Mouse (Mus musculus) cerebellum, adult 8-10 months (tissue): ENCODE data around the gene Lpcat3.

ENCODE experiments used
- DNase-seq: peaks from one replicate; pipeline ENCODE4 v3.0.0; 2022

Lpcat3 gene

DNA sequence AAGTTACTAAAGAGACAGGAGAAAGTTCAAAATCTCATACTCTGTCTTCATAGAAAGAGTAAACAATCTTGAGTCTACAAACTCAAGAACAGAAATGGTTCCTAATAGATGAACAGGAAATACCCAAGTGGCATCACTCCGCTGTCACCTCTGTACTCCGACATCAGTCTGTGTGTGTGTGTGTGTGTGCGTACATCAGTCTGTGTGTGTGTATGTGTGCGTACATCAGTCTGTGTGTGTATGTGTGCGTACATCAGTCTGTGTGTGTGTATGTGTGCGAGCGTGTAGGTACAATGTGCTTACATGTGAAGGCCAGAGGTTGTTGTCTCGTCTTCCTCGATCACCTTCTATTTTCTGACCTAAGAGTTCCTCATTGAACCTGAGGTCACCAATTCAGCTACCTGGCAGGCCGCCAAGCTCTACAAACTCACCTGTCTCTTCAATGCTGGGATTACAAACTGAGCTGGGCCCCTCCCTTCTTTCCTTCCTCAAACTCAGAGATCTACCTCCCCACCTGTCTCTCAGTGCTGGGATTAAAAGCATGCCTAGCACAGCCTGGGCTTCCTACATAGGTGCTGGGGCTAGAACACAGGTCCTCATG, 45.6 kb downstream of the Lpcat3 start:
- no peak for DNase-seq

DNA sequence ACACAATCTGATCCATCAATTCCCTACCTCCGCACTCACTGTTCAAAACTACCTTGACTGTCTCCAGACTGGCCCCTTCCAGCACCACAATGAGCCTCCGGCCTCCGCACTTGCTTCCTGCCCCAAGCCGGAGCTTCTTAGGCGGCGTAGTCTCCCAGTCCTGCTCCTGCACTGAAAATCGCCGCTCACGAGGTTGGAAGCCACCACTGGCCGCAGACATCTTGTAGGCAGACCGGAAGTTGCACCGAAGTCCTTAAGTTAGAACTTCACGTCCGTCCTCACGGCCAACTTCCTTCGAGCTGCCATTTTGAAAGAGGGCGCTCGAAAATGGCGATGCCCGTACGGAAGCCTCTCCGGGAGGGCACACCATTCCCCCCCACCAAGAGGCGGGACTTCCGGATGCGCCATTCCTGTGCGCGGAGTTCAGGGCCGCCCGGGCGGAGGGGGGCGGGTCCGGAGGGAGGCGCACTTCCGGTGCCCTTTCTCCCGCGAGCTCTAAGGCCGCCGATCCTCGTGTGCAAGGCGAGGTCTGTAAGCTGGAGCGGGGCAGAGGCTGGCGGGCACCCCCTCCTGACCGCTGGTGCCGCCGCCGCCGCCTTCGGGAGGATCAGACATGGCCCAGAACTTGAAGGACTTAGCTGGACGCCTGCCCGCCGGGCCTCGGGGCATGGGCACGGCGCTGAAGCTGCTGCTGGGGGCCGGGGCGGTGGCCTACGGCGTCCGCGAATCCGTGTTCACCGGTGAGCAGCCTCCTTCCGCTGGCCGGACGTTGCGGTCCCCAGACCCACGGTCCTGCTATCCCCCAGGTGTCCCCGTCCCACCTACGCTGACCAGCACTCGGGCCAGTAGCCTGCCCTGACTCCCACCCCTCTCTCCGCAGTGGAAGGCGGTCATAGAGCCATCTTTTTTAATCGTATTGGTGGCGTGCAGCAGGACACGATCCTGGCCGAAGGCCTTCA, 49.3 kb downstream of the Lpcat3 start, which contains the start of the genes Emg1 and Phb2:
TSS of gene Emg1 (minus strand) at position 355 of the 959 bp plus-strand sequence.
TSS of gene Phb2 (plus strand) at position 513 of the 959 bp plus-strand sequence.
- DNase-seq, result peak; percentile 95

DNA sequence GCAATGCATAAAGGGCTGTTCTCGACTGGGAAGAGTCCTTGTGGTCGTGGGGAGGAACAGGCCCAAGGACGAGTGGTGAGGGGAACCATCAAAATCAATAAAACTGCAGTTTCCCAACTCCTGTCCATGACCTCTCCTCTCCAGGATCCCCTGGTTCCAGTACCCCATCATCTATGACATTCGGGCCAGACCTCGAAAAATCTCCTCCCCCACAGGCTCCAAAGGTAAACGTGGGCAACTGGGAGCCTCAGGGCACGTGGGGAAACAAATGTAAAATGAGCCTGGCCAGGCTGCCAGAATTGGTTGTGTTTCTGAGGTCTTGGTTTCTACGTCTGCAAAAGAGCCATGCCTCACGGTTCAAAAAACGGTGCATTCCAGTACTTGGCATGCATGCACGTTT, 50.1 kb downstream of the Lpcat3 start:
- no peak for DNase-seq

DNA sequence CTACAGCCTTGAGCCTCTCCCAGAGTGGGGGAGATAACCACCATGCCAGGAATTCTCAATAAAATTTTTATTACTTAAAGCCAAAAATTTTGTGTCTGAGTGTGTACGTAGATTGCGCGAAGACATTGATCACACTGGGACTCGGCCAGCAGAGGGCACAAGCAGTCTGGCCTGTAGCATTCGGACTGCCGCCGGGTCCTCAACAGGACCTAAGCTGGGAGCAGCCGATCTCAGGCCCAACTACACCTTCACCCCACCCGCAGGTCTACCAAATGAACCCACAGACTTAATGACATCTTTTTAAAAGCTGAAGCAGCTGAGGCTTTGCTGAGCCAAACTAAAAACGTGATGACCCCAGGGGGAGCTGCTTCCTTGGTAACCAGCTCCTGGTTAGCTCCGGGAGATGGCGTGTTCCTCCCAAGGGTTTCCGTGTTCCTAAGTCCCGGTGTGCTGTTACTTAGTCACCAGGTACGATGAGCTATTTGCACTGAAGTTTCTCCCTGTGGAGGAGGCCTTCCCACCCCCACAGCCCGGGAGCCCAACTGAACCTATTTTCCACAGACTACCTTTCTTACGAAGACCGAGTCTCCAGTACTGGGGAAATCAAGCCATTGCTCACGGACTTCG, 54.1 kb downstream of the Lpcat3 start:
- DNase-seq, result no peak

DNA sequence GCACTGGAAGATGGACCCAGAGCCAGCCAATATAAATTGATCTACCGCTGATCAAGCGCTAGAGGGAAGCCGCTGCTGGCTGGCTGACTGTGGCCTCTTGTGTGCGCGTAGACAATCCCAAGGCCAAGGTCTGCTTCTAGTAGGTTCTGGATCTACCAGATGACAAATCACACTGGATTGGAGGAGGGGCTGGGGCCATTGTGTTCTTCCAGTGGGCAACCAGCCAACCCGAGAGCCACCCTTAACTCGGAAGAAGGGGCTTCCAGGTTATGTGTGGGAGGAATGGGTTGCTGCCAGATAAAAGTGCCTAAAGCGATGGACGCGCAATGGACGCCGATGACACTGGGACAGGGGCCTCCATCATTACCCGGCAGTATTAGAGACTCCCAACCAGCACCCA, 55.1 kb downstream of the Lpcat3 start:
- no peak for DNase-seq

DNA sequence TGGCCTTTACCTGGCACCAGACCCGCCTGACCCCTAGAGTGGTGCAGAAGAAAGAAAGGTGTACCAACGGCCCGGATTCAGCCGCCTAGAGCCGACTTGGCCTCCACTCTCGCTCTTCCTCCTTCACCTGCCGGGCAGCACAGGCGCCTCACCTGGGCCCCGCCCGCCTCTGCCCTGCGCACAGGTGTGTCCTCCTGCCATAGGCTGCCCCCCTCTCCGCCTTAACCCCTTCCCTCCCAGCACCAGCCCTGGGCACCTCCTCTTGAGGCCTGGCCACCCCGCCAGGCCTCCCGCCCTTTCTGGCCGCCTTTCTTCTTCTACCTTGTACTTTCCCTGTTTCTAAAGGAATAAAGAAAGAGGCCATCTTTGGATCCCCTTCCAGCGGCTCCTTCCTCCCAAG, 55.9 kb downstream of the Lpcat3 start:
- no peak for DNase-seq

DNA sequence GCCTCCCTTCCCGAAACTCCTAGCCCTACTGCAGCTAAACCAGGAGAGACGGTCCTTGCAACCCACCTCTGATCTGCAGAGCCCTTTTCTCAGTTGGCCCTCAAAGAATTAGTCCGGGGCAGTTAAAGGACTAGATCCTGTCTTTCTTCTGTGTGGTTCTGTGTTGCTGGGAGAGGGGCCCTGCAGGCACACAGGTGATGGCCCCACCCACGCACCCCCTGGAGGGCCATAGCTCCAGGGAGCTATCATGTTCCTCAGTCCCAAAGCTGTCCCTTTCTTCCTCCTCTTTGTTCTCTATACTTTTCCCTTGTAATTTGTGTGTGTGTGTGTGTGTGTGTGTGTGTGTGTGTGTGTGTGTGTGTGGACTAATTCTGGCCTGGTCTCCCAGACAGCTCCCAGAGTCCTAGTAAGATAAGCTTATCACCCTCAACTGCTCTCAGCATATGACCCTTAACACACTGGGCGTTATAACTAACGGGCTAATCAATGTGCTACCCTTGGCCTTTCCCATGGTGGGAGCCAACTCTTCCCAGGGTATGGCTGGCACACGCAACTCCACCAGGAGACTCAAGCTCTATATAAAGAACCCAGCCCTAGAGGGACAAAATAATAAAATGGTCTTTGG, 56.6 kb downstream of the Lpcat3 start:
- DNase-seq, result no peak

DNA sequence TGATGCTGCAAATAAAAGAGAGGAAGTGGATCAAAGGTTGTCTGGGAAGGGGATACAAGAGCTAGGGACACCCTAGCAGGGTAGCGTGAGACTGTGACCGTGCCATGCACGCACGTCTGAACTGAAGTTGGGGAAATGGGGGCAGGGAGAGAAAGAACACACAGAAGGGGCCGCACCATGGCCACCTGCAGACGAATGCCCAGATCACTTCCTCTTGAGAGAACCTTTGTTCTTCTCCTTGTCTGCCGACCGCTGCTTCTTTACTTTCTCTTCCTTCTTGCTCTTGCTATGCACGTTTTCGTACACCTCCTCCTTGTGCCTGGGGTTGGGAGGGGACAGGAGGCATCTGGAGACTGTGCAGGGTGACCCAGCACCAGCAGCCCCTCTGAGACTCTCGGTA, 58.1 kb downstream of the Lpcat3 start:
- no peak for DNase-seq

DNA sequence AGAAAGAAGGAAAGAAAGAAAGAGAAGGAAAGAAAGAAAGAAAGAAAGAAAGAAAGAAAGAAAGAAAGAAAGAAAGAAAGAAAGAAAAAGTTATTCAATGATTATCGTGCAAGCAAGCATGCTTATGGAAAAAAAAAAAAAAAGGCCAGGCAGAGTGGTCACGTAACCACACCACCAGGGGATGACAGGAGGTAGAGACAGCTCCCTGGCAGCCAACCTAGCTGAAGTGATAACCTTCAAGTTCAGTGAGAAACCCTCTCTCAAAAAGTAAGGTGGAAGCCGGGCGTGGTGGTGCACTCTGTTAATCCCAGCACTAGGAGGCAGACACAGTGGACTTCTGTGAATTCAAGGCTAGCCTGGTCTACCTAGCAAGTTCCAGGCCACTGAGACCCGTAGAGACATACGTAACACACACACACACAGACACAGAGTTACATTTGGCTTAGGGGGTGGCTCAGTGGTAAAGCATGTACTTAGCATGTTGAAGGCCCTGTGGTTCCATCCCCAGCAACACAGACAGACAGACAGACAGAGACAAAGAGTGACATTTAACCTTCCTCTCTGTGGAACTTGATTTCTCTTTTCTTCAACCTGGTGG, 60.1 kb downstream of the Lpcat3 start:
- no peak for DNase-seq

DNA sequence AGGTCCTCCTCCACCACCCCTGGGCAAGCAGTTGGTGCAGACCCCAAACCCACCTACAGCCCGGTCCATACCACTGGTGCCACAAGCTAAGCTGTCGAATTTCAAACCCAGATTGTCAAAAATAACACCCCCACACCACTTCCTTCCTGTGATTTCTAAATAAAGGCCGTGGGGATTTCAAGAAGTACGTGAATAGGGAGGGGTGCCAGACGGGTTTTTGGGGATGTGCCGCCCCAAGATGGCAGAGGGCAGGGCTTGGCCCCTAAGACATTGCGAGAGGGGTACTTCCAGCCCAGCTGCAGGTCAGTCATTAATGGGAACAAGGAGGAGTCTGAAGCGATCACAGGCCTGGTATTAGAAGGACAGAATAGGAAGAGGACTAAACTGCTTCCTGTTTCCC, 60.7 kb downstream of the Lpcat3 start:
- no peak for DNase-seq

DNA sequence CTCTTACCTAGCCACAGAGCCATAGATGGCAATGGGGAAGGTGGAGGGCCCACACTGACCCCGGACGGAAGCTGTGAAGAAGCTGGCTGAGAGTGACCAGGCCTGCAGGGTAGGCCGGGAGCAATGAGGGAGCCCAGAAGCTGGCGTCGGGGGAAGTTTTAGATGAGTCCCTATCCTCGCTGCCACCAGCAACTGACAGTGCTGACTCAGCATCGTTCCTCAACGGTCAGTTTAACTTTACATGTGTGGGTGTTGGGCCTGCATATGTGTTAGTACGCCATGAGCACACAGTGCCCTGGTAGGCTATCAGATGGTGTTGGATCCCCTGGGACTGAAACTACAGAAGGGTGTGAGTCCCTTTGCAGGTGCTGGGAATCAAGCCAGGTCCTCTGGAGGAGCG, 61.6 kb downstream of the Lpcat3 start:
- no peak for DNase-seq

DNA sequence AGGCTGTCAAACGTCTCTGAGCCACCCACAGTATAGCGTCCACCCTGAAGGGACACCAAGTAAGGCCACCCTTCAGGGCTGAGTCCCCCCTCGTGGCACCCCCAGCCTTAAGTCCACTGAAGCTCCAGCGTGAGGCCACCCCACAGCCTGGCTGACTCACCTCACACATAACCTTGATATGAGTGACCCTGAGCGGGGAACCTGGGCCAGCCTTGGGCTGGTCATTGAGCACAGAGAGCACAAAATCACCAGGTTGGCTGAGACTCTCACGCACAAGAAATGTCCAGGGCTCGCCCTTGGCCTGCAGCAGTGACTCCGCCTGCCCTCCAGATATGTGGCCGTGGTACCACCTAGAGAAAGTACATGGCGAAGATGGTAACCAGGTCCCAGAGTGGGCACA, 65.8 kb downstream of the Lpcat3 start:
- no peak for DNase-seq

DNA sequence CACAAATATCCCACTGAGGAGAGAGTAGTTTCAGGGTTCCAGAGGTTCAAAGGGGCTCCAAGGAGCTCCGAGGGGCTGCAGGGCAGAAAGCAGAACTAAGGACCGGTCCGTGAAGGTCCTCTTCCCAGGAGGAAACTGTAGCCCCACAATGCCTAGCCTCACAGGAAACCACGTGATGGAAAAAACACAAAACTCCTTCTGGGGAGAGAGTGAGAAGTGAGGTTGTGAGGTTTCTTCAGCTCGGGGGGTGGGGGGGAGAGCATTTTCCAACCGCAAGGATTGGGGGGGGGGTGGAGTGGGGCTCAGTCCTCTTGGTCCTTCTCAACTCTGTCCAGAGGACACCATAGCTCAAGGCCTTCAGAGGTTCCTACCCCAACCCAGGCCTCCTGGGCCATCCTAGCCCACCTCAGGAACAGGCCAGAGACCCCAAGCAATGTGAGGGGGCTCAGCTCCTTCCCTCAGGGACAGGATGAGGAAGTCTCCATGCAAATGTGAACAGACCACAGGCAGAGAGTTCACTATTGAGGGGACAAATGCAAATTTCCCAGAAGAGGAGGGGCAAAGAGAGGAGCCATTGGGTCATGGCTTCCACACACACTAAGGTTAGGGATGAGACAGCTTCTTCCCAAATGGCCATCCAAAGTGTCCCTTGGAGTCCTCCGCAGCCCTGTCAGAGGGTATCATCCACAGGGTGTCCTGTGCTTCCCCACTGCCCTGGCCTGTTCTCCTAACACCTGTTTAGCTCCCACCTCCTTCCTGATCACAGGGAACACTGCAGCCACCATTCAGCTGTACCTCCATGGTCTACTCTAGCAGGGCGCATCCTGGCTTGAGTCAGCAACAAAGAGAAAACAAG, 67.3 kb downstream of the Lpcat3 start:
- DNase-seq, result no peak

DNA sequence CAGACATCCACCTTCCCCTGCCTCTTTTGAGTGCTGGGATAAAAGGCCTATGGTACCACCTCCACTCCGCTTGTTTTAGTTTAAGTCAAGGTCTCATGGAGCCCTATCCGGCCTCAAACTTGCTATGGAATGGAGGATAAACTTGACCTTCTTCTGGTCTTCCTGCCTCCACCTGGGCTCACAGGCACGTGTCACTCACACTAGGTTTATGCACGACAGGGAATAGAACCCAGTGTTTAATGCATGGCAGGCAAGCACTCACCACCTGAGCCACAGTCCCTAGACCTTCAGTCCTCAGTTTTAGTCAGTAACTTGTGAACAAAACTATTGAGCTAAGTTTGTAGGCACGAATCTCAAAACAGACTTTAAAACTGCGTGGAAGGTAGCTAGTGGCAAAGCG, 68.2 kb downstream of the Lpcat3 start:
- DNase-seq, result no peak

DNA sequence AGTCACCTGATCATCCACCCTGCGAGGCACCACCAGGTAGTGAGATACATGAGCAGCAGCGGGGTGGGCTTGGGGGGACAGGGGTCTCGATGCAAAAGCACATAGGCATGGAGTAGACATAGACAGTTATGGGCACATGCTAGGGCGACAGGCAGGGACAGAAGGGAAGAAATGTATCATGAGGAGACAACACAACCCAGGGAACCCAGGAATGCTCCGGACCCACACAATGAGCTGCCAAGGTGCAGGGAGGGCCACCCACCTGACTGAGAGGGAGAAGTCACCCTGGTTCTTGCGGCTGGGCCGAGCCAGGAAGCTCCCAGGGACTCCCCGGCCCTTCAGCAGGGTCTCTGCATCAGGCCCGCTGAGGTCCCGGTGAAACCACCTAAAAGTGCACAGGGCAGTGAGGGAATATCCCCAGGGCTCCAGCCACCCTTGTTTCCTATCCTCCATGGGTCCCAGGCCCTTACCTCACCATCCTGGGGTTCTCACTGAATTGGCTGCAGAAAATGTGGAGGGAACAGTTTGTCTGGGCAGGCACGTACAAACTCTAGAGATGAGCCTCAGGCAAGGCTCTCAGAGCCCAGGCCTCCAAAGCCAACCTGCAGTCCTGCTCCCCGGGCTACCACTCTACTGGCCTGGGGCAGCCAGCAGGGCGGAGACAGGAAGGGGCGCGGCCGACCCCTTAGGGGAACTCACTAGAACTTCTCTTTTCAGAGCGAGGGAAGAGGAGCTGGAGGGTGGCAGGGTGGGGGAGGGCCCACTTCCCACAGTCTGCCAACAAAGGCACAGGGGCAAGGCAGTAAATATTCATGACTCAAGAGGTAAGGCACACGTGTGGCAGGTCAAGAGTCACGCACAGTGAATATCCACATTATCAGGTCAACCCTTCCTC, 69.9 kb downstream of the Lpcat3 start:
- DNase-seq, result no peak

DNA sequence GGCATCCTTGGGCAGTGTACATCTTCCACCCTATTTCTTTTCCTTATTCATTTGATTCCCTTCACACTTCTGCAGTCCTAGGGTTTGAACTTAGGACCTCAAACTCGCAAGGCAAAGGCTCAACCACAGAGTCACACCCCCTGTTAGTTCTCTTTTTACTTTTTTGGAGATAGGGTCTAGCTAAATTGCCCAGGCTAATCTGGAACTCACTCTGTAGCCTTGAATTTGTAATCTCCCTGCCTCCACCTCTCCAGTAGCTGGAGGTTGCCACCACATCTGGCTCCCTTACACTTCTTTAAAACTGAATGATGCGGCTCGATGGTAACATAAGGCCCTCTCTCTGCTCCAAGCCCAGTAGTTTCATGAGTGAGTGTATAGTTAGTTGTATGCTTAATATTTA, 71.6 kb downstream of the Lpcat3 start:
- DNase-seq, result no peak

DNA sequence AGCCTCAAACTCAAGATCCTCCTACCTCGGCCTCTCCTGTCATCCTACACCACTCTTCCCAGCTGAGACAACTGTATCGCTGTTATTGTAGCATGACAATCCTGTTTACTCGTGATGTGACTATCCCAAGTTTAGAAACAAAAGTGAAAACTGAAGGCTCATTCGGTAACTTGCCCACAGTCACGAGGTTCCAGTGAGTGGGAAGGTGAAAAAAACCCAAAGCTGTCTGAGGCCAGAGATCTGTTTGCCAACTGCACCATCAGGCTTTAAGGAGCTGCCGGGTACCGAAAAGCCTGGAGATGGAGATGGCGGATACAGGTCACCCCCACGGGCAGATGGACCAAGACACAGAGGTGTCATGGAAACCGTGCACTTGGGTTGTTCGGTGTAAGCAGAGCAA, 74.2 kb downstream of the Lpcat3 start:
- DNase-seq, result no peak

DNA sequence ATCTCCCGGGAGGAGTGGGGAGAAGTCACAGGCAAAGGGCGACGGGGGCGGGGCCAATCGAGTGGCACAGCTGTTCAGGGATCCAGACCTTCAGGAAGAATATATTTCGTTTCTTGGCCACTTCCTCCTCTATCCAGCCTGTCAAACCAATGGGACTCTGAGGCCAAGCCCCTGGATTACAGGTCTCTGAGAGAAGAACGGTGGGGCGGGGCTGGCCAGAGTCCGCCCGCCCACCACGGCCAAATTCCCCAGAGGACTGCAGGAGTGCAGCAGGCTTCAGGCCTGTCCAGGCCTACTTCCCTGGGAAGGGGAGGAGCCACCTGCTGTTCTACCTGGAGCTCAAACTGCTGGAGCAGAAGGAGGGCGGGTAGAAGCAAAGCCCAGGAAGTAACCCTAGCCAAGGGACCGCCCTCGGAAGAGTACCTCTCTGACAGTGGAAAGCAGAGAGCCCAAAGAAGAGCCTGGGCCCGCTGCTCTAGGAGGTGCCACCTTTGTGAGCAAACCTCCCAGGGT, 75.7 kb downstream of the Lpcat3 start, which contains the start of gene Ptpn6:
TSS of gene Ptpn6 (minus strand) at position 204 of the 513 bp plus-strand sequence.
- no peak for DNase-seq

DNA sequence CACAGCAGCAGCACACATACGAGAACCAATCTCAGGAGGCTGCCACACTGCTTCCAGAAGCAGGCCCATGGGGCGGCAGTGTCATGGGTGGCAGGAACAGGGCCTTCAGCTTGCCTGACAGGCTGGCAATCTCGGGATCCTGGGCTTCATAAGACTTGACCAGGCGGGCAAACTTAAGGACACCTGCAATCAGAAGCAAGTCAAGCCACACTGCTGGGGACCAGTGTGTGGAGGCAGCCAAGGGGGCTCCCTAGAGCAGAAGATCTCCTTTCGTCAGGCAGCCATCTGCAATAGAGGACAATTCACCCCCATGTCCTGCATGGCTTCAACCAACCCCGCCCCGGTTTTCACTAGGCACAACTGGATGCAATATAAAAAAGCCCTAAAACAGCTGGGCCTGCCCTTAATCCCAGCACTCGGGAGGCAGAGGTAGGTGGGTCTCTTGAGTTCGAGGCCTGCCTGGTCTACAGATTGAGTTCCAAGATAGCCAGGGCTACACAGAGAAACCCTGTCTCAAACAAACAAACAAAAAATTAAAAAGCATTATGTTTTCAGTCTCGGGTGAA, 76.5 kb downstream of the Lpcat3 start:
- no peak for DNase-seq

DNA sequence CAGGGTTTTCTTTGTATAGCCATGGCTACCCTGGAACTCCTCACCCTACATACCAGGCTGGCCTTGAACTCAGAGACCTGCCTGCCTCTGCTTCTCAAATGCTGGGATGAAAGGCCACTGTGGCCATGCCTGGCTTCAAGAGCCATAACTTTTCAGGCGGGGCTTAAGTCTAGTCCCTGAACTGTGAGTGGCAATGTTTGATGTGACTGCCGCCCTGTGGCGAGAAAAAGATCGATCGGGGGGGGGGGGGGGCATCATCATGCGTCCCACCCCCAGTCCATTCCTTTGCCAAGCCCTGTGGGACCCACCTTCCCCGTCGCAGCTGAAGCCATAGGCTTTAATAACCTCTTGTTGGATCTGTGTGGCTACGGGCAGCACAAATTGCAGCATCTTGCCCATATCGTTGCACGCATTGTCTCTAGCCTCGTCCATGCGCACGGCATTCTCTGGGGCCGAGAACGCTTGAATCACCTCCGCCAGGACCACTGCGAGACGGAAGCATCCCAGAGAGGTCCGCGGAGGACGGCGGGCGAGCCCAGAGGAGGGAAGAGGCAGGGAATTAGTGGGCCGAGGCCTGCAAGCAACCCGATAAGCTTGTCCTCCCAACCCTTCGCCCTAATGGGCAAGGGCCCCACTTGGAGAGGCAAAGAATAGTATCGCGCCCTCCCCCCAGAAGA, 77.5 kb downstream of the Lpcat3 start:
- DNase-seq, result no peak
